Mouse (Mus musculus) ovary, adult 18-20 months (tissue): ENCODE data around the gene Plvap.

Source experiments
- DNase-seq: peaks from one replicate; pipeline ENCODE4 v3.0.0; 2022; ENCODE audit warnings: low spot score, mixed read lengths

The Plvap gene

GRCm38 (mm10) chr8:71464513-71465500 lies 46.7 kb downstream of the Plvap start, which contains the start of gene Mrpl34:
Mrpl34 (plus strand) TSS chr8:71464959.
- DNase-seq: peak; percentile 99

GRCm38 (mm10) chr8:71463188-71464033 lies 48.1 kb downstream of the Plvap start, which contains the start of gene Abhd8:
Abhd8 (minus strand) TSS chr8:71463655.
- DNase-seq: peak; percentile 94

- DNase-seq: peak; percentile 11
Observed at GRCm38 (mm10) chr8:71462786-71463185, 48.8 kb downstream of the Plvap start.

- no peak for DNase-seq
Observed at GRCm38 (mm10) chr8:71462191-71462590, 49.4 kb downstream of the Plvap start.

- peak; percentile 3 for DNase-seq
Observed at GRCm38 (mm10) chr8:71461152-71461840, 50.3 kb downstream of the Plvap start.

- DNase-seq: no peak
Observed at GRCm38 (mm10) chr8:71460716-71461115, 50.8 kb downstream of the Plvap start.

- DNase-seq: no peak
Observed at GRCm38 (mm10) chr8:71457659-71458270, 53.8 kb downstream of the Plvap start.

- DNase-seq: no peak
Observed at GRCm38 (mm10) chr8:71456906-71457305, 54.6 kb downstream of the Plvap start.

- DNase-seq: no peak
Observed at GRCm38 (mm10) chr8:71454668-71455067, 56.9 kb downstream of the Plvap start.

GRCm38 (mm10) chr8:71452669-71453068 lies 58.9 kb downstream of the Plvap start:
- no peak for DNase-seq

GRCm38 (mm10) chr8:71451777-71452176 lies 59.8 kb downstream of the Plvap start:
- DNase-seq: no peak

GRCm38 (mm10) chr8:71451337-71451736 lies 60.2 kb downstream of the Plvap start:
- no peak for DNase-seq
